Mouse (Mus musculus) MEL (cell line): ENCODE data around the gene Epb41l1.

Experiments used
- CTCF ChIP-seq, 3 experiments: IDR thresholded peaks in 2 of 3; conservative IDR thresholded peaks in 1 of 3; 2 replicates each; pipeline ENCODE4 v1.5.1; 2011 to 2012; ENCODE audit warnings: low read length in 3 of 3, low read depth in 2 of 3, mild to moderate bottlenecking in 2 of 3, improper control_type of control experiment in 1 of 3, inconsistent platforms in 1 of 3, mixed read lengths in 1 of 3, moderate library complexity in 1 of 3; ENCODE audit not compliant: control insufficient read depth in 1 of 3, insufficient read depth in 1 of 3, poor library complexity in 1 of 3, severe bottlenecking in 1 of 3
- E2F4 ChIP-seq: IDR thresholded peaks from 2 replicates; pipeline ENCODE4 v1.6.1; 2011; ENCODE audit warnings: low read depth, low read length, improper control_type of control experiment, borderline replicate concordance
- ELF1 ChIP-seq: IDR thresholded peaks from 2 replicates; pipeline ENCODE4 v1.6.1; 2014; ENCODE audit warnings: low read depth, mild to moderate bottlenecking, inconsistent platforms, low read length, improper control_type of control experiment, moderate library complexity
- EP300 ChIP-seq, 2 experiments: IDR thresholded peaks; 2 replicates each; pipeline ENCODE4 v1.6.1; 2011; ENCODE audit warnings: improper control_type of control experiment in 2 of 2, low read length in 2 of 2, low read depth in 1 of 2, mild to moderate bottlenecking in 1 of 2
- GATA1 ChIP-seq: IDR thresholded peaks from 2 replicates; pipeline ENCODE4 v1.6.1; 2011; ENCODE audit warnings: low read depth, low read length, improper control_type of control experiment
- MYC ChIP-seq: IDR thresholded peaks from 2 replicates; pipeline ENCODE4 v1.6.1; 2011; ENCODE audit warnings: low read depth, mild to moderate bottlenecking, low read length, improper control_type of control experiment, moderate library complexity
- POLR2AphosphoS5 ChIP-seq: IDR thresholded peaks from 2 replicates; pipeline ENCODE4 v1.6.1; 2012; ENCODE audit warnings: low read depth, borderline replicate concordance, mild to moderate bottlenecking, inconsistent platforms, low read length, moderate library complexity, mixed read lengths
- TCF12 ChIP-seq: IDR thresholded peaks from 2 replicates; pipeline ENCODE4 v1.6.1; 2014; ENCODE audit warnings: low read depth, mild to moderate bottlenecking, inconsistent platforms, low read length, improper control_type of control experiment, moderate library complexity
- USF1 ChIP-seq: IDR thresholded peaks from 2 replicates; pipeline ENCODE4 v1.6.1; 2014; ENCODE audit warnings: low read depth, mild to moderate bottlenecking, inconsistent platforms, low read length, improper control_type of control experiment, moderate library complexity

DNA sequence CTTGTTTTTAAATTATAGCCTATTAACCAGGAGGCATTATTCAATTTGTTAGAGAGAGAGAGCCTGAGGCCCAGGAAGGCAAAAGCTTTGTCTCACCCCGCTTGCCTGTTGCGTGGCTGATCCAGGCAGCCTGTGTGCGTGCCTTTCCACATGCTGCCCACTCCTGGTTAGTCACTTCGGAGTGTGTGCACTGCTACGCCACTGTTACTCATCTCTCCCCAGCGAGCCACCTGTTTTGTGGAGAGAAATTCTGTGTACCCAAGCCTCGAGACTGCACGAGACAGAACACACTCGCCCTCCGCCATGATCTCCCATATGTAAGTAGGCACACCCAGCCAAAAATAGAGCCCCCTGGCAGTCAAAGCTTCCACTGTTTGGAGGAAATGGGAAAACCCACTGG lies 40.8 kb upstream of the Epb41l1 start:
- no peak for TF ChIP-seq TCF12
- TF ChIP-seq MYC: no peak
- TF ChIP-seq CTCF (IDR thresholded peaks at IDR 0.05 in 2 of 3, conservative IDR thresholded peaks at IDR 0.05 in 1 of 3; ENCODE audit: control insufficient read depth in 1 of 3, insufficient read depth in 1 of 3, low read depth in 2 of 3, low read length in 3 of 3, poor library complexity in 1 of 3, severe bottlenecking in 1 of 3): no peak
- no peak for TF ChIP-seq EP300 (IDR thresholded peaks at IDR 0.05; ENCODE audit: low read depth in 1 of 2, low read length in 2 of 2)
- TF ChIP-seq ELF1: no peak
- TF ChIP-seq E2F4: no peak
- no peak for TF ChIP-seq GATA1
- no peak for TF ChIP-seq USF1
- TF ChIP-seq POLR2AphosphoS5: no peak
